Mouse (Mus musculus) embryonic facial prominence, embryonic 14.5 days (tissue): Measurements from ENCODE around the gene Cacna1c. TPM values are rescaled to one million over a fixed set of nuclear protein-coding genes. Genes with fewer than 3 reads are reported as not detected.

ENCODE experiments used
- ATAC-seq: fragments of 200-750 bp; cut with Nextera tagmentation; 2 replicates; pipeline ENCODE4 v1.8.0; 2017; ENCODE audit warnings: low read depth, moderate number of reproducible peaks, moderate TSS enrichment
- DNase-seq: peaks from one replicate; pipeline ENCODE4 v3.0.0-alpha.2; 2015; ENCODE audit warnings: low spot score
- H3K27ac ChIP-seq: fragments of 300-500 bp; sonication (generic); replicated peaks from 2 replicates; pipeline ENCODE4 v1.5.1; 2014; ENCODE audit warnings: low read depth, mild to moderate bottlenecking, low read length, moderate library complexity
- H3K27me3 ChIP-seq: fragments of 300-500 bp; sonication (generic); replicated peaks from 2 replicates; pipeline ENCODE4 v1.6.1; 2014; ENCODE audit warnings: low read length; ENCODE audit not compliant: control insufficient read depth, insufficient read depth
- H3K36me3 ChIP-seq: fragments of 300-500 bp; sonication (generic); 2 replicates; pipeline ENCODE4 v1.6.1; 2014; ENCODE audit warnings: low read length, mixed read lengths; ENCODE audit not compliant: control insufficient read depth, insufficient read depth
- H3K4me1 ChIP-seq: fragments of 300-500 bp; sonication (generic); 2 replicates; pipeline ENCODE4 v1.6.1; 2014; ENCODE audit warnings: antibody characterized with exemption, low read length; ENCODE audit not compliant: control insufficient read depth, insufficient read depth
- H3K4me2 ChIP-seq: fragments of 300-500 bp; sonication (generic); 2 replicates; pipeline ENCODE4 v1.6.1; 2014; ENCODE audit warnings: low read depth, mild to moderate bottlenecking, low read length, moderate library complexity, mixed read lengths
- H3K4me3 ChIP-seq: fragments of 300-500 bp; sonication (generic); 2 replicates; pipeline ENCODE4 v1.5.1; 2014; ENCODE audit warnings: low read depth, mild to moderate bottlenecking, low read length
- H3K9ac ChIP-seq: fragments of 300-500 bp; sonication (generic); 2 replicates; pipeline ENCODE4 v1.6.1; 2014; ENCODE audit warnings: low read depth, mild to moderate bottlenecking, low read length, moderate library complexity, mixed read lengths
- H3K9me3 ChIP-seq: fragments of 300-500 bp; sonication (generic); 2 replicates; pipeline ENCODE4 v1.6.1; 2016; ENCODE audit warnings: low read length; ENCODE audit not compliant: control insufficient read depth
- WGBS: fragments of 180-500 bp; shearing (Covaris S2); extraction: QIAGEN DNeasy Blood & Tissue Kit; methylation state at CpG from one replicate; pipeline ENCODE4 v1.1.7; 2014; 5-methylcytosine and 5-hydroxymethylcytosine counted together
- polyA plus RNA-seq: library from polyadenylated mRNA; unstranded; fragments of >200 nt; fragmentation: Nextera tagmentation; extraction: Ambion mirVana; gene quantifications from 2 replicates; pipeline ENCODE4 v1.2.1, GENCODE M21; 2014

The Cacna1c gene
- polyA plus RNA-seq, 1 experiment from 2014 or later, result 4.8 TPM

GRCm38 (mm10) chr6:118862727-118863126, 333.5 kb downstream of the Cacna1c start:
- Histone ChIP-seq H3K27me3 (no peaks in the 10 kb centered on the region), H3K9me3 (no peaks in the 10 kb centered on the region), H3K9ac (no peak overlapping the region), H3K4me2 (no peak overlapping the region), H3K36me3 (no peaks in the 10 kb centered on the region), H3K27ac (no peak overlapping the region), H3K4me3 (no peak overlapping the region), H3K4me1 (peaks cover 5% of the 10 kb centered on the region; the same call in 1 of the 2 replicates)
- DNase-seq (no peak), ATAC-seq (no peak)
- 84% methylated on average over 9 of the region's 9 CpGs for WGBS

GRCm38 (mm10) chr6:118862091-118862490, 334.1 kb downstream of the Cacna1c start:
- ATAC-seq, result no peak
- 86% methylated on average over 5 of the region's 5 CpGs for WGBS
- peaks cover under 1% of the 10 kb centered on the region; the same call in 1 of the 2 replicates for H3K4me1 ChIP-seq

GRCm38 (mm10) chr6:118858431-118858830, 337.8 kb downstream of the Cacna1c start:
- H3K4me2 ChIP-seq, result no peak overlapping the region
- no peaks in the 10 kb centered on the region for H3K9me3 ChIP-seq
- H3K36me3 ChIP-seq, result no peaks in the 10 kb centered on the region
- no peaks in the 10 kb centered on the region for H3K27me3 ChIP-seq
- no peak overlapping the region for H3K27ac ChIP-seq
- DNase-seq, result peak; percentile 8
- 41% methylated on average over 1 of the region's 1 CpGs for WGBS
- no peak overlapping the region for H3K9ac ChIP-seq
- no peak for ATAC-seq
- no peaks in the 10 kb centered on the region for H3K4me1 ChIP-seq
- H3K4me3 ChIP-seq, result no peak overlapping the region

More at GRCm38 (mm10) chr6:118862091-118862490, 334.1 kb downstream of the Cacna1c start:
- DNase-seq, result no peak
- H3K27me3 ChIP-seq, result no peaks in the 10 kb centered on the region
- no peak overlapping the region for H3K27ac ChIP-seq
- H3K9me3 ChIP-seq, result no peaks in the 10 kb centered on the region
- no peaks in the 10 kb centered on the region for H3K36me3 ChIP-seq
- H3K9ac ChIP-seq, result no peak overlapping the region
- H3K4me3 ChIP-seq, result no peak overlapping the region
- no peak overlapping the region for H3K4me2 ChIP-seq

GRCm38 (mm10) chr6:118852131-118852530, 344.1 kb downstream of the Cacna1c start:
- DNase-seq, result no peak
- Histone ChIP-seq H3K4me3 (no peak overlapping the region), H3K9me3 (no peaks in the 10 kb centered on the region), H3K27ac (no peak overlapping the region), H3K4me1 (no peaks in the 10 kb centered on the region), H3K9ac (no peak overlapping the region), H3K4me2 (no peak overlapping the region), H3K36me3 (no peaks in the 10 kb centered on the region), H3K27me3 (no peaks in the 10 kb centered on the region)
- 79% methylated on average over 6 of the region's 6 CpGs for WGBS
- no peak for ATAC-seq

- WGBS, result 88% methylated on average over 3 of the region's 3 CpGs
- ATAC-seq (no peak), DNase-seq (no peak)
- H3K27me3 ChIP-seq, result no peaks in the 10 kb centered on the region
- no peak overlapping the region for H3K27ac ChIP-seq
- no peak overlapping the region for H3K9ac ChIP-seq
- H3K4me2 ChIP-seq, result no peak overlapping the region
- no peaks in the 10 kb centered on the region for H3K9me3 ChIP-seq
- no peak overlapping the region for H3K4me3 ChIP-seq
- no peaks in the 10 kb centered on the region for H3K36me3 ChIP-seq
- no peaks in the 10 kb centered on the region for H3K4me1 ChIP-seq
These were observed 345.1 kb downstream of the Cacna1c start for GRCm38 (mm10) chr6:118851086-118851485.

- no peaks in the 10 kb centered on the region for H3K4me1 ChIP-seq
- no peak overlapping the region for H3K27ac ChIP-seq
- H3K4me3 ChIP-seq, result no peak overlapping the region
- no peaks in the 10 kb centered on the region for H3K36me3 ChIP-seq
- H3K9ac ChIP-seq, result no peak overlapping the region
- H3K4me2 ChIP-seq, result no peak overlapping the region
- ATAC-seq (no peak), DNase-seq (no peak)
- no peaks in the 10 kb centered on the region for H3K27me3 ChIP-seq
- 92% methylated on average over 2 of the region's 2 CpGs for WGBS
- no peaks in the 10 kb centered on the region for H3K9me3 ChIP-seq
These were observed 347.6 kb downstream of the Cacna1c start for GRCm38 (mm10) chr6:118848640-118849039.

GRCm38 (mm10) chr6:118847751-118848150, 348.5 kb downstream of the Cacna1c start:
- Histone ChIP-seq H3K4me1 (no peaks in the 10 kb centered on the region), H3K4me2 (no peak overlapping the region), H3K27ac (no peak overlapping the region), H3K27me3 (no peaks in the 10 kb centered on the region), H3K4me3 (no peak overlapping the region), H3K9ac (no peak overlapping the region), H3K9me3 (no peaks in the 10 kb centered on the region), H3K36me3 (no peaks in the 10 kb centered on the region)
- ATAC-seq (no peak), DNase-seq (no peak)
- WGBS, result 83% methylated on average over 13 of the region's 13 CpGs

- H3K4me1 ChIP-seq, result no peaks in the 10 kb centered on the region
- no peak overlapping the region for H3K27ac ChIP-seq
- WGBS, result 11% methylated on average over 2 of the region's 2 CpGs
- no peak overlapping the region for H3K4me2 ChIP-seq
- H3K4me3 ChIP-seq, result no peak overlapping the region
- H3K9me3 ChIP-seq, result no peaks in the 10 kb centered on the region
- DNase-seq (peak; percentile 70), ATAC-seq (peak; percentile 86)
- H3K9ac ChIP-seq, result no peak overlapping the region
- no peaks in the 10 kb centered on the region for H3K36me3 ChIP-seq
- H3K27me3 ChIP-seq, result no peaks in the 10 kb centered on the region
These were observed 350.4 kb downstream of the Cacna1c start for GRCm38 (mm10) chr6:118845829-118846228.

- no peak for DNase-seq
- Histone ChIP-seq H3K36me3 (no peaks in the 10 kb centered on the region), H3K27ac (no peak overlapping the region), H3K9me3 (no peaks in the 10 kb centered on the region), H3K27me3 (no peaks in the 10 kb centered on the region), H3K4me1 (no peaks in the 10 kb centered on the region), H3K9ac (no peak overlapping the region), H3K4me2 (no peak overlapping the region), H3K4me3 (no peak overlapping the region)
- ATAC-seq, result no peak
- 80% methylated on average over 6 of the region's 6 CpGs for WGBS
These were observed 351.0 kb downstream of the Cacna1c start for GRCm38 (mm10) chr6:118845180-118845579.
